Mouse (Mus musculus) retina, adult 2 months (tissue): Measurements from ENCODE around the gene Gm10217.

Experiments used
- DNase-seq: peaks from one replicate; pipeline ENCODE4 v3.0.0-alpha.2; 2012; ENCODE audit warnings: low read depth, low spot score

The Gm10217 gene

DNA sequence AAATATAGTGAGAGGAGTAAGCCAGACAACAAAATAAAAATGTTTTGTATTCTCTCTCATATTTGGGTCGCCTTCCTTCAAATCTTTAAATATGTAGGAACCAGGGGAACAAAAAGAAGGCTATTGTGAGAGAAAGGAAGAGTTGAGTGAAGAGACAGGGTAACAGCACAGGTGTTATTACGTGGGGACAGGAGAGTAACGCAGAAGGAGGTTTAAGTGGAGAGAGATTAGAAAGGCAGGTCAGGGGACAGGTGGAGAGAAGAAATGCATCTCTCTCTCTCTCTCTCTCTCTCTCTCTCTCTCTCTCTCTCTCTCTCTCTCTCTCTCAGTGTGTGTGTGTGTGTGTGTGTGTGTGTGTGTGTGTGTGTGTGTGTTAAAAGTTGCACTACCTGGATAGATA, at the start of gene Gm10217:
Gm10217 (plus strand) TSS at position 301 of the 400 bp plus-strand sequence.
- no peak for DNase-seq

DNA sequence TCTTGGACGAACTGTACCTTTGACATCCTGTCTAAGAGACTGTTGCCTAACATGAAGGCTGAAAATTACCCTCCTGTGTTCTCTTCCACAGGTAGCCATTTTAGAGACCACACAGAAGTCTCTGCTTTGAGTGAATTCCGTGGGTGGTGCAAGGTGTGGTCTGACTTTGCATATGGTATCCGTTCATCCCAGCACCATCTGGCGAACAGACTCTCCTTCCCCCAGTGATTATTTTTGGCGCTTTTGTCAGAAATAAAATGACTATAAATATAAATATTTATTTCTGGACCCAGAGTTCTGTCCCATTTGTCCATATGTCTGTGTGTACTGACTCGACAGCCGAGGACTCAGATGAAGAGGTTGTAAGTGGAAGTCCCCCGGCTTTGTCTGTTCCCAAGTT, 39.3 kb upstream of the Gm10217 start:
- DNase-seq: no peak

DNA sequence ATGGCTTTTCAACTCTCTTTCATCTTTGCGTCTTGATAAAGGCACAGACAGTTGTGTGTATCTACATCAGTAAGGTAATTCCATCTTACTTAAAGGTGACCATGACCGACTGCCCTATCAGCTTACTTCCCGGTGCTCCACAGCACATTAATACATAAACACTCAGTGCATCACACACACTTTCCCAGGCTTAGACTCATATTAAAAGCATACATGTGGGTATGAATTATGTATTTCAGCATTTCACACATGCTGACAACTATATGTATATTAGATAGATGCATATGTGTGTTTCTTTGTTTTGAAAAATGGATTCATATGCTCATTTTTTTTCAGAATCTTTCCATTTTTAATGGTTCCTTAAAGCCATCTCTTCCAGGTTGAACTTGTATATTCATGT, 23.8 kb upstream of the Gm10217 start:
- no peak for DNase-seq

DNA sequence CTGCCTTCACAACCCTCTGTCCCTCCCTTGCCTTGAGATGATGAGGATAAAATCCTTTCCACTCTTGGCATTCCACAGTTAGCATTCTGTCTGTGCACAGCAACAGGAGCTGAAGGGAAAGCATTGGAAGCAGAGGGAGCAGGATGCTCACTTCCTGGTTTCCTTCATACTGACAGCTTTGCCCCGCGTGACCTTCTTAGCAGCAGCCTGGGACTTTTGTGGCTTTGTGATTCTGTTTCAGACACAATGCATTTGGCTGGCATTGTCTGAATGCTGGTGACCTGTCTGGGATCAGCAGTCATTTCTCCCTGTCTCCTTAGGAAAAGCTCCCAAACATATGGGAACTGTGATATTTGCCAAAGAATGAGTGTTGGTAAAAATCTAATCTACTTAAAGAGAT, 4.8 kb upstream of the Gm10217 start:
- DNase-seq: no peak

DNA sequence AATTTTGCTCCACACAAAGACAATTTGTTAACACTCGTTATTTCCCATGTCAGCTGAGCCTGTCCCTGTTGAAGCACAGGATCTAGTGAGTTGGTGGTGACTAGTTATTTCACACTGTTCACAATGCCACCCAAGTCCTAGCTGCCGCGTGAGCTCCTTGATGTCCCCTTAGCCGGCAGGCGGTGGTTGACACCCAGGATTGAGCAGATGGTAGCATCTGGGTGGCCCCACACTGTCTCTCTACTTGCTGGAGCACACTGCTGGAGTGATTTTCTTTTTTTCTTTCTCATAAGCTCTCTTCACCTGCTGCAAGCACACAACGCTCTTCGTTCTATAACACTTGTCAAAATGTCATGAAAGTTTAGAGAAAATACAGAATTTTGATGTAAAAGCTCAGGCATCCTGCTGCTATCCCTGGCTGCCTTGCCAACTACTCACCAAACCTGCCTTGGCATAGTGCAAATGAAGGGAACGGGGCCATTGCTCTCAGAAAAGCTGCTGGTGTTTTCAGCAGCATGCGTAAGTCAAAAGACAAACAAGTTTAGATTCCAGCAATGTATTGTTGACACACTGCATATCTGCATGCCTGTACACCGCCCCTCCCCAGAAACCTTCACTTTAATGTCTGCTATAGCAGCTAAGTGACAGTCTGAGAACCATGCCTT, 3.4 kb upstream of the Gm10217 start:
- no peak for DNase-seq

DNA sequence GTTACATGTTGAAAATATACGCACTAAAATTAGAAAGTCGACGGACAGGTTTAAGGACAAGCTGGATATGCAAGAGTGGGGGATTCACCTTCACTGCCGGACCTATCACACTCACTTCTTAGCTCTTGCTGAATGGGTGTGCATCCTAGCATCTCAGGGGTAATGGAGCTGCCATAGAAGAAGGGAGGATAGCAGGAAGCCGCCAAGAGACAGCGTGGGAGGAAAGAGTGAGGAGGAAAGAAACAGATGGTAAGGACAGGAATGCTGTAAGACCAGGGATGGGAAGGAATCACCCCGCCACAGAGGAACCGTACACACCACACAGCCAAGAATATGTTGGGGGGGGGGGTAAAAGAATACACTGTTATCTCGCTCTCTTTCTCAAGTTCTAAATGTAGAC, 1.1 kb downstream of the Gm10217 start:
- no peak for DNase-seq

DNA sequence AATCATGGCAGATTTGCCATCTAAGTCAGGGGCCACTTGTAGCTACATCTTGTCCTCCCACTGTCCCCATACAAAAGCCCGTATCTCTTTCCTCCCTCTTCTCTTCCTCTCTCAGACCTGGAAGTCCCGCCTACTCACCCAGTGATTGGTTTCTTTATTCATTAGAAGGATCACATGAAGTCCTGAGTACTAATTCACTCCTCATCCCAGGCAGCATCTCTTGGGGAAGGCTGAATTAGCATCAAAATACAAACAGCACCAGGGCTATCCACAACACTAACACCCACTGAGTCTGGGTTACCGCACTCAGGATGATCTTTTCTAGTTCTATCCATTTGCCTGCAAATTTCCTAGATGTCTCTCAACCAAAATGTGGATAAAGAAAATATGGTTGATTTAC, 4.0 kb downstream of the Gm10217 start:
- no peak for DNase-seq

DNA sequence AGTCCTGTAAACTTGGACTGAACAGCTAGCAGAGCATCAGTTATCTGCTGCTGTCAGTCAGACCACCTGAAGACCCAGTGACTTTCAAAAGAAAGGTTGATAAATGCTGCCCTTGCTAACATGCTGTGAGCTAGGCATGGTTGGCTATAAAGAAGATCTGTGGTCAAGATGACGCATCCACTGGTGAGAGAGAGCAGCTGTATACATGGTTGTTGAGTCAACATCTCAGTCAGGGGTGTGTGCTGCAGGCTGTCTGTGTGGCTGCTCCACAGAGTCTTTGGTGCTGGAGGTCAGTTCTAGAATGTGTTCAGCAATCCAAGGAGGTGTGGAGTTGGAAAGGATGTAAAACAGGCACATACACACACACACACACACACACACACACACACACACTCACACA, 12.2 kb downstream of the Gm10217 start:
- no peak for DNase-seq

DNA sequence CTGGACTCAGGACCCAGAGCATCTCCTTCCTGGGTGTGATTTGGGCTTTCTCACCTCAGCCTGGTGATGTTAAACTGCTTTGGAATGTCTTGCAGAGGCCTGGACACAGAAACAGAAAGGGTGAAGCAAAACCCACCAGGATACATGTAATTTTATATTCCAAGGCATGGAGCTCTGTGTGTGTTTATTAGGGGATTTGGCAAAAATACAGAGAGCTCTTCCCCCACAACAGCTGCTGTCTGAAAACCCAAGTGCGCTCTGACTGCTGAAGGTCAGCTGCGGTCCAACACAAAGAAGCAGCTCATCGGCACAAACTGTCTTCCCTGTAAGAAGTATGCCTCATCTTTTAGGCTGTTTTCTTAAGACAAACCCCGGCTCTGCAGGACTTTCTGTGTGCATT, 15.9 kb downstream of the Gm10217 start:
- DNase-seq: no peak

DNA sequence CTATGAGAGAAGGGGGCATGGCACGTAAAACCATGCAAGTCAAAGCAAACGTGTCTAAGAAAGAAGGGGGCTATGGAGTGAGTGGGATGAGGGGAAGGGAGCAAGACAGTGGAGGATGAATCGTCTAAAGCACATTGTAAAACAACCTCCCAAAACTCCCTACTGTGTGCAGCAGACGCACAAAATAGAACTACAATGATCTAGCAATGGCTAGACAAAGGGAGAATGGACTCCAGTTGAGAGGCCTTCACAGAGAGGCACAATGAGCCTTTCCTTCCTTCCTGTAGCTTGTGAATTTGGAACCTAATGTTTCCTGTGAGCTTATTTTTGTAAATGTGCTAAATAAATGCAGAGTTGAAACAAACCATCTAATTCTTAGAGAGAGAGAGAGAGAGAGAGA, 22.7 kb downstream of the Gm10217 start:
- DNase-seq: no peak

DNA sequence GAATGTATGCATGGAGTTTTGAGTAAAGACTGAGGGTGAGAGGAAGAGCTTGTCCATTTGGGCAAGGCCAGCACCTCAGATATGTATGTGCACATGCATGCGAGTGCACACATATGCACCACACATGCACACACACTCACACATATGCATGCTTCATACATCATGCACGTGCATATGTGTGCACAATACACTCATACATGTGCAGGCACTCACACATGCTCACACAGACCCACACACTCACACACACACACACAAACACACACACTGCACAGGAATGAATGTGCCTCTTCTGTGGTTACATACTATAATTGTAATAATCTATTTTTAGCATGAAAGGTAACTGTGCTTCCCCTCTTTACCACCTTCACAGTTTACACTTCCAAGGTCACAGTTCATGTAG, 35.1 kb downstream of the Gm10217 start:
- no peak for DNase-seq

DNA sequence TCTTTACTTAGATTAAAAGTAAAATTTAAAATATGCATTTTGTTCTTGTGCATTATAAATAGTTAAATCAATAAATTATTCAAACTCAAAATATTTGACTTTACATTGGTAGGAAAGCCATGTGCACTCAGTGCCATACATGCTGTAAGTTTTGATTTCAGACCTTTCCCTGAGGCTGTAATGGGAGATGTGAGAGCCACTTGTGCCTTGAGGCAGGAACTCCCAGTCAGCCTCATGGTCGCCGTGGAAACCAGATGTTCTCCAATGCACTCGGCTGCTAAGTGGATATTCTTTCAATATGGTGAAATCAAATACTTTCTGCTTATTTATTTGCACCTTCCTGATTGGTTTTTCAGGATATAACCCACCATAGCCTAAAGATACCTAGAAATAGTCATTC, 35.6 kb downstream of the Gm10217 start:
- no peak for DNase-seq
